Mouse (Mus musculus): ENCODE measurements at regions not wholly inside any gene's neighbourhood (a gene's known extent, or its start where the extent isn't known, plus 50 kb on each side); places are given as distances from the start of the nearest gene placed in this dataset.
"Not testable (repeated sequence)": the region's sequence is repeated elsewhere in the genome, so short reads cannot be mapped to it uniquely, and the experiment has no call there.

- not testable (repeated sequence) for H3K27me3 ChIP-seq (ENCODE audit: insufficient read depth, low read length); H3K4me2 ChIP-seq (replicated peaks; ENCODE audit: low read depth, low read length); H3K9ac ChIP-seq (replicated peaks; ENCODE audit: low read length); H3K27ac ChIP-seq (ENCODE audit: low read length); H3K36me3 ChIP-seq (ENCODE audit: insufficient read depth, low read length); H3K9me3 ChIP-seq (ENCODE audit: low read length); H3K4me3 ChIP-seq (ENCODE audit: low read length); H3K4me1 ChIP-seq (ENCODE audit: insufficient read depth, low read length)
- 60% methylated on average over 3 of the region's 4 CpGs for whole genome bisulfite sequencing
- 0 out of 2 replicates have a peak, but pooled peaks have one; percentile 57 for ATAC-seq (ENCODE audit: low FRiP score, low TSS enrichment)
These were observed 74.0 kb upstream of the Zfp709 start for GRCm38 (mm10) chr8:71807788-71808187.

- WGBS: 67% methylated on average over 1 of the region's 1 CpGs
- not testable (repeated sequence) for H3K4me1 ChIP-seq (ENCODE audit: insufficient read depth, low read length); H3K9me3 ChIP-seq (ENCODE audit: low read length); H3K4me3 ChIP-seq (ENCODE audit: low read length); H3K9ac ChIP-seq (replicated peaks; ENCODE audit: low read length); ATAC-seq (ENCODE audit: low FRiP score, low TSS enrichment); H3K36me3 ChIP-seq (ENCODE audit: insufficient read depth, low read length); H3K4me2 ChIP-seq (replicated peaks; ENCODE audit: low read depth, low read length); H3K27ac ChIP-seq (ENCODE audit: low read length); H3K27me3 ChIP-seq (ENCODE audit: insufficient read depth, low read length)
These were observed 77.2 kb upstream of the Zfp709 start for GRCm38 (mm10) chr8:71804586-71804985.

GRCm38 (mm10) chr8:71802226-71802625, 76.7 kb upstream of the Fcho1 start:
- 77% methylated on average over 2 of the region's 2 CpGs for WGBS

GRCm38 (mm10) chr8:71789031-71789460, 63.5 kb upstream of the Fcho1 start:
- H3K9me3 ChIP-seq (ENCODE audit: low read length); H3K27me3 ChIP-seq (ENCODE audit: insufficient read depth, low read length); H3K4me1 ChIP-seq (ENCODE audit: insufficient read depth, low read length); H3K36me3 ChIP-seq (ENCODE audit: insufficient read depth, low read length); H3K4me3 ChIP-seq (ENCODE audit: low read length); H3K9ac ChIP-seq (replicated peaks; ENCODE audit: low read length); H3K27ac ChIP-seq (ENCODE audit: low read length); H3K4me2 ChIP-seq (replicated peaks; ENCODE audit: low read depth, low read length): not testable (repeated sequence)
- peak; percentile 79 for ATAC-seq (ENCODE audit: low FRiP score, low TSS enrichment)
- 11% methylated on average over 4 of the region's 9 CpGs for WGBS

More at GRCm38 (mm10) chr8:71802226-71802625, 76.7 kb upstream of the Fcho1 start:
- ATAC-seq (ENCODE audit: low FRiP score, low TSS enrichment): peak; percentile 76
- H3K4me3 ChIP-seq (ENCODE audit: low read length); H3K27me3 ChIP-seq (ENCODE audit: insufficient read depth, low read length); H3K9me3 ChIP-seq (ENCODE audit: low read length); H3K36me3 ChIP-seq (ENCODE audit: insufficient read depth, low read length); H3K4me2 ChIP-seq (replicated peaks; ENCODE audit: low read depth, low read length); H3K9ac ChIP-seq (replicated peaks; ENCODE audit: low read length); H3K27ac ChIP-seq (ENCODE audit: low read length); H3K4me1 ChIP-seq (ENCODE audit: insufficient read depth, low read length): not testable (repeated sequence)

- 92% methylated on average over 8 of the region's 10 CpGs for WGBS
- not testable (repeated sequence) for H3K4me1 ChIP-seq (ENCODE audit: insufficient read depth, low read length); H3K27ac ChIP-seq (ENCODE audit: low read length); H3K36me3 ChIP-seq (ENCODE audit: insufficient read depth, low read length); H3K4me2 ChIP-seq (replicated peaks; ENCODE audit: low read depth, low read length); H3K9ac ChIP-seq (replicated peaks; ENCODE audit: low read length); H3K4me3 ChIP-seq (ENCODE audit: low read length); H3K27me3 ChIP-seq (ENCODE audit: insufficient read depth, low read length); H3K9me3 ChIP-seq (ENCODE audit: low read length); ATAC-seq (ENCODE audit: low FRiP score, low TSS enrichment)
These were observed 55.1 kb upstream of the Fcho1 start for GRCm38 (mm10) chr8:71780624-71781023.

- H3K36me3 ChIP-seq (ENCODE audit: insufficient read depth, low read length); H3K4me1 ChIP-seq (ENCODE audit: insufficient read depth, low read length); H3K9me3 ChIP-seq (ENCODE audit: low read length); H3K4me2 ChIP-seq (replicated peaks; ENCODE audit: low read depth, low read length); H3K4me3 ChIP-seq (ENCODE audit: low read length); H3K27me3 ChIP-seq (ENCODE audit: insufficient read depth, low read length); H3K27ac ChIP-seq (ENCODE audit: low read length); H3K9ac ChIP-seq (replicated peaks; ENCODE audit: low read length): not testable (repeated sequence)
- peak; percentile 59 for ATAC-seq (ENCODE audit: low FRiP score, low TSS enrichment)
- WGBS: 81% methylated on average over 2 of the region's 4 CpGs
These were observed 54.3 kb upstream of the Fcho1 start for GRCm38 (mm10) chr8:71779824-71780223.

- H3K4me3 ChIP-seq (ENCODE audit: low read length); H3K36me3 ChIP-seq (ENCODE audit: insufficient read depth, low read length); H3K4me1 ChIP-seq (ENCODE audit: insufficient read depth, low read length); H3K27me3 ChIP-seq (ENCODE audit: insufficient read depth, low read length); H3K9ac ChIP-seq (replicated peaks; ENCODE audit: low read length); H3K27ac ChIP-seq (ENCODE audit: low read length); H3K9me3 ChIP-seq (ENCODE audit: low read length); H3K4me2 ChIP-seq (replicated peaks; ENCODE audit: low read depth, low read length): not testable (repeated sequence)
- ATAC-seq (ENCODE audit: low FRiP score, low TSS enrichment): peak; percentile 27; the same call in 1 of the 2 replicates
- 94% methylated on average over 5 of the region's 5 CpGs for WGBS
These were observed 53.9 kb upstream of the Fcho1 start for GRCm38 (mm10) chr8:71779380-71779779.

GRCm38 (mm10) chr8:71778916-71779315, 53.4 kb upstream of the Fcho1 start:
- H3K4me3 ChIP-seq (ENCODE audit: low read length): no peak overlapping the region
- H3K4me1 ChIP-seq (ENCODE audit: insufficient read depth, low read length): no peaks in the 10 kb centered on the region
- ATAC-seq (ENCODE audit: low FRiP score, low TSS enrichment): no peak
- no peaks in the 10 kb centered on the region for H3K36me3 ChIP-seq (ENCODE audit: insufficient read depth, low read length)
- H3K9ac ChIP-seq (replicated peaks; ENCODE audit: low read length): no peak overlapping the region
- H3K9me3 ChIP-seq (ENCODE audit: low read length): no peaks in the 10 kb centered on the region
- no peaks in the 10 kb centered on the region for H3K27me3 ChIP-seq (ENCODE audit: insufficient read depth, low read length)
- H3K27ac ChIP-seq (ENCODE audit: low read length): no peak overlapping the region
- no peak overlapping the region for H3K4me2 ChIP-seq (replicated peaks; ENCODE audit: low read depth, low read length)
- WGBS: 81% methylated on average over 9 of the region's 10 CpGs
